Mouse (Mus musculus) kidney, embryonic 16.5 days (tissue): ENCODE measurements at regions not wholly inside any gene's neighbourhood (a gene's known extent, or its start where the extent isn't known, plus 50 kb on each side); places are given as distances from the start of the nearest gene placed in this dataset.

Experiments used
- ATAC-seq: fragments of 200-750 bp; cut with Nextera tagmentation; 2 replicates; pipeline ENCODE4 v1.8.0; 2017; ENCODE audit warnings: moderate TSS enrichment; ENCODE audit not compliant: low FRiP score, low TSS enrichment
- H3K27ac ChIP-seq: fragments of 300-500 bp; sonication (generic); 2 replicates; pipeline ENCODE4 v1.5.1; 2014; ENCODE audit warnings: low read length
- H3K27me3 ChIP-seq: fragments of 300-500 bp; sonication (generic); 2 replicates; pipeline ENCODE4 v1.6.1; 2014; ENCODE audit warnings: low read length, control low read depth, mixed read lengths; ENCODE audit not compliant: insufficient read depth
- H3K36me3 ChIP-seq: fragments of 300-500 bp; sonication (generic); 2 replicates; pipeline ENCODE4 v1.6.1; 2014; ENCODE audit warnings: low read length, control low read depth, mixed read lengths; ENCODE audit not compliant: insufficient read depth
- H3K4me1 ChIP-seq: fragments of 300-500 bp; sonication (generic); 2 replicates; pipeline ENCODE4 v1.6.1; 2014; ENCODE audit warnings: low read length, control low read depth, mixed read lengths; ENCODE audit not compliant: insufficient read depth
- H3K4me2 ChIP-seq: fragments of 300-500 bp; sonication (generic); replicated peaks from 2 replicates; pipeline ENCODE4 v1.6.1; 2014; ENCODE audit warnings: low read depth, low read length
- H3K4me3 ChIP-seq: fragments of 300-500 bp; sonication (generic); 2 replicates; pipeline ENCODE4 v1.5.1; 2014; ENCODE audit warnings: mild to moderate bottlenecking, low read length
- H3K9ac ChIP-seq: fragments of 300-500 bp; sonication (generic); replicated peaks from 2 replicates; pipeline ENCODE4 v1.6.1; 2014; ENCODE audit warnings: low read length
- H3K9me3 ChIP-seq: fragments of 300-500 bp; sonication (generic); 2 replicates; pipeline ENCODE4 v1.6.1; 2016; ENCODE audit warnings: low read length, control low read depth
- WGBS: fragments of 180-500 bp; shearing (Covaris S2); extraction: QIAGEN DNeasy Blood & Tissue Kit; methylation state at CpG from one replicate; pipeline ENCODE4 v1.1.7; 2014; 5-methylcytosine and 5-hydroxymethylcytosine counted together

DNA sequence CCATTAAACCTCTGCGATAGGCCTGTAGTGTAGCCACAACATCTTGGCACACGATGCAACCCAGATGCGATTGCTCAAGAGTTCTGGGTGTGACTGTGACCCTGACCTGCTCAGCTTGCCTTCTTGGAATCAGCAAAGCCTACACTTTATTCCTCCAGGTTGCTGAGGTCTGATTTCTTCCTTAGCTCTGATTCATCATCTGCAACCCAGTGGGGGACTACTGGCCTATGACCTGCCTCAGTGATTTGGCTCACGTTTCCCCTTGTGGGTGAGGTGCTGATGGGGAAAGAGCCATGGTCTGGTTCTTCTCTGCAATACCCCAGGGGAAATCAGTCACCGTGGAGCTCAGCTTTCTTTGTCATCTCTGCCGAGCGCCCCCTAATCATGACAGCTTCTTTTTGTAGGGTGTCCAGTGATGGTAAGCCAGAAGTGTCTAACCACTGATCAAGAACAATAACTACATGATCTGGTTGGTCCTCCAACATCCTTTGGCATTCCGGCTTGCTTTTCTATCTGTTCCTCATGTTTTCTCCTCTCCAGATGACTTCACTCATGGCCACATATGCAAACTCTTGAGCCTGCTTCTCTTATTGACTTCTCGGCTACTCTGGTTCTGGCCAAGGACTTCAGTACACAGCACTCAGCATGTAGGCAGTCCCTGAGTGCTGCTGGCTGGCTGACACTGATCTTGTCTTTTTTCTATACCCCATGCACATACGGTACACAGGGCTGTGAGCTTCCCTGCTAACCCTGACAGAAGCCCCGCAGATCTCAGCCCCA is 163.0 kb downstream of the Gm45692 start:
- no peaks in the 10 kb centered on the region for H3K27me3 ChIP-seq
- WGBS: 70% methylated on average over 11 of the region's 11 CpGs
- no peak overlapping the region for H3K9ac ChIP-seq
- no peaks in the 10 kb centered on the region for H3K36me3 ChIP-seq
- no peak overlapping the region for H3K4me3 ChIP-seq
- H3K4me1 ChIP-seq: peaks cover 5% of the 10 kb centered on the region; the same call in 1 of the 2 replicates
- H3K27ac ChIP-seq: no peak overlapping the region
- no peak overlapping the region for H3K4me2 ChIP-seq
- H3K9me3 ChIP-seq: peaks cover 5% of the 10 kb centered on the region; the same call in 1 of the 2 replicates
- ATAC-seq: no peak

DNA sequence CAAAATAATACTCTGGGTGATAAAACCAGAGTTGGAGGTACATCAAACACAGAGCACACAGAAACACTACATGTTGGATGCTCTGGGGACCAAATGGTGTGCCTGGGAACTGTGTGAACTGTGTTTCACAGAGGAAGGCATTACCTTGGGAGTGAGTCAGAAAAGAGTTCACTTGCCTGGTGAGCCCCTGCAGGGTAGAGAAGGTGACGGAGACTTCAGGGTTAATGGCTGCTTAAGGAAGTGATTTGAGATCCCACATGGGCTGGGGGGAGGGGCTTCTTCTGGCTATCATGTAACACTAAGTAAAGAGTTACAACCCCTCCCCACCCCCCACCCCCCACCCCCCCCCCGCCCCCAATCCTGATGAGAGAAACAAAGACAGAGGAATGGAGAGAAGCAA is 164.6 kb downstream of the Gm45692 start:
- no peaks in the 10 kb centered on the region for H3K27me3 ChIP-seq
- no peak overlapping the region for H3K4me2 ChIP-seq
- H3K36me3 ChIP-seq: no peaks in the 10 kb centered on the region
- WGBS: 38% methylated on average over 2 of the region's 2 CpGs
- H3K27ac ChIP-seq: no peak overlapping the region
- H3K4me3 ChIP-seq: no peak overlapping the region
- peaks cover 5% of the 10 kb centered on the region; the same call in 1 of the 2 replicates for H3K9me3 ChIP-seq
- peaks cover 10% of the 10 kb centered on the region; the same call in 1 of the 2 replicates for H3K4me1 ChIP-seq
- no peak overlapping the region for H3K9ac ChIP-seq
- no peak for ATAC-seq

- ATAC-seq: peak; percentile 27
- Histone ChIP-seq H3K4me3 (no peak overlapping the region), H3K27ac (no peak overlapping the region), H3K9me3 (peaks cover 5% of the 10 kb centered on the region; the same call in 1 of the 2 replicates), H3K4me1 (peaks cover 10% of the 10 kb centered on the region; the same call in 1 of the 2 replicates), H3K36me3 (no peaks in the 10 kb centered on the region), H3K9ac (no peak overlapping the region), H3K27me3 (no peaks in the 10 kb centered on the region), H3K4me2 (no peak overlapping the region)
- 24% methylated on average over 6 of the region's 6 CpGs for WGBS
These were observed 168.3 kb downstream of the Gm45692 start for GRCm38 (mm10) chr8:26287665-26288064.

DNA sequence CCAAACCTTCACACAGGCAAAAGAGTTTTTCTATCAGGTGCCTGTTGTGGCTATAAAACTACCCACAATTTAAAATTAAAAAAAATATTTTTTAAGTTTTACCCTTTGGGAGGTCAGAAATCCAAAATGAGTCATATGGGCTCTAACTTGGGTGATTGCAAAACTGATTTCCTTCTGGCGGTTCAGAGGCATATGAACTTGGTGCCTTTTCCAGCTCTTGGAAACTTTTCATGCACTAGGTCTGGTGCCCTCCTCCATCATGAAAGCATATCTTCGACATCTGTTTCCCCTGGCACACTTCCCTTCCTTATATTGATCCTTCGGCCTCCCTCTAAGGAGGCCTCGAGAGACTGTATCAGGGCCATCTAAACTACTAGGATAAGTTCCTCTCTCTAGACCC is 168.8 kb downstream of the Gm45692 start:
- WGBS: 79% methylated on average over 4 of the region's 4 CpGs
- Histone ChIP-seq H3K9me3 (peaks cover 5% of the 10 kb centered on the region; the same call in 1 of the 2 replicates), H3K36me3 (no peaks in the 10 kb centered on the region), H3K27ac (no peak overlapping the region), H3K4me3 (no peak overlapping the region), H3K9ac (no peak overlapping the region), H3K4me2 (no peak overlapping the region), H3K4me1 (peaks cover 10% of the 10 kb centered on the region; the same call in 1 of the 2 replicates), H3K27me3 (no peaks in the 10 kb centered on the region)
- no peak for ATAC-seq

GRCm38 (mm10) chr8:26298066-26298804 is 178.9 kb downstream of the Gm45692 start:
- WGBS: 88% methylated on average over 10 of the region's 10 CpGs
- peaks cover 11% of the 10 kb centered on the region for H3K4me1 ChIP-seq
- no peaks in the 10 kb centered on the region for H3K36me3 ChIP-seq
- ATAC-seq: no peak
- H3K4me3 ChIP-seq: no peak overlapping the region
- H3K4me2 ChIP-seq: no peak overlapping the region
- no peaks in the 10 kb centered on the region for H3K27me3 ChIP-seq
- no peak overlapping the region for H3K9ac ChIP-seq
- H3K27ac ChIP-seq: no peak overlapping the region
- H3K9me3 ChIP-seq: no peaks in the 10 kb centered on the region

DNA sequence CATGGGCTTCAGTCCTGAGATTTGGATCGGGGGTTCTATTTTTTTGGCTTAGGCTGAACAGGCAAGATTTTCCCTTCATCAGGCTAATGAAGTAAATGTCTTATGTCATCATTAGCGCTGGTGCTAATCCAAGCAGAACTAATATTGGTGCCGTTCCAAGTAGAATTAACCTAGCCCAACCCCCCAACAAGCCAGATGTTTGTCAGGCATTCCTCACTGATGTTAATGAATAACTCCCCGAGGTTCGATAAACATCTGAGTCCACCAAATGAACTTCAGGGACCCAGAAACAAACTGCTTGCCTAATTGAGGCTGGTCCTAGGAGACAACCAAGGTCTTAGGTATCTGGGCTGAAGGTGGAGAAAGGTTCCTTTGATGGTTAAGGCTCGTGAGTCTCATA is 180.9 kb downstream of the Gm45692 start:
- H3K9me3 ChIP-seq: no peaks in the 10 kb centered on the region
- no peak overlapping the region for H3K4me3 ChIP-seq
- H3K27me3 ChIP-seq: no peaks in the 10 kb centered on the region; the same call in 1 of the 2 replicates
- H3K27ac ChIP-seq: no peak overlapping the region
- no peaks in the 10 kb centered on the region for H3K36me3 ChIP-seq
- H3K9ac ChIP-seq: no peak overlapping the region
- 27% methylated on average over 6 of the region's 6 CpGs for WGBS
- no peak; the same call in 1 of the 2 replicates for ATAC-seq
- peaks cover 19% of the 10 kb centered on the region for H3K4me1 ChIP-seq
- H3K4me2 ChIP-seq: 0 out of 2 replicates have a peak overlapping the region, but pooled peaks have one; percentile 4

DNA sequence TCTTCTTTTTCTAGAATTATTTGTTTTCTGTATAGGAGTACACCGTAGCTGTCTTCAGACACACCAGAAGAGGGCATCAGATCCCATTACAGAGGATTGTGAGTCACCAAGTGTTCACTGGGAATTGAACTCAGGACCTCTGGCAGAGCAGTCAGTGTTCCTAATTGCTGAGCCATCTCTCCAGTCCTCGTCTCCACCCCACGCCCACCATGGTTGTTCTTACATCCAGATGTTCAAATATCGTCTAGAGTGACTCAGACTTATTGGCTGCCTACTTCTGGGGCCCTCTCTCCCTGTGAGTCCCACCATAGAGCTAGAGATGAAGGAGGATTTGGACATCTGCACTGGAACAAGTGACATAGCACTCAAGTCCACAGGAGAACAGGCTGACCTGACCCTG is 182.6 kb downstream of the Gm45692 start:
- Histone ChIP-seq H3K9ac (no peak overlapping the region), H3K9me3 (no peaks in the 10 kb centered on the region), H3K27ac (no peak overlapping the region), H3K27me3 (peaks cover 2% of the 10 kb centered on the region; the same call in 1 of the 2 replicates), H3K36me3 (no peaks in the 10 kb centered on the region), H3K4me3 (no peak overlapping the region), H3K4me1 (peaks cover 25% of the 10 kb centered on the region), H3K4me2 (no peak overlapping the region)
- WGBS: 90% methylated on average over 4 of the region's 4 CpGs
- no peak for ATAC-seq

DNA sequence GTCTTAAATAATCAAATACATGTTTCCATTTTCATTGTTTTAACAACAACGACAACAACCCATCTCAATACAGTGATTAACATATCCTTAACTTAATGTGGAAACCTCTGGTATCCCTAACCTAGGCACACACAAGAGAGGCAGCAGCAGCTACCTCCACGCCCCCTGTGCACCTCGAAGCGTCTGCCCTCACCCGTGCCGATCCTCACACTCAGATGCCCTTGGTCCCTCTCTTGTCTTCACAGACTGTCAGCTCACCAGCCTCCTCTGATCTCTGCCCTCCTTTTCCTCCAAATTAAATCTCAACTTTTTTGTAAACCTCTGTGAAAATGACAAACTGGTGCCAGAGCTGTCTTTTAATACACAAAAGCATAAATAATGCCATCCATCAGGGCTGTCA is 185.2 kb downstream of the Gm45692 start:
- H3K36me3 ChIP-seq: no peaks in the 10 kb centered on the region
- no peaks in the 10 kb centered on the region for H3K9me3 ChIP-seq
- 0 out of 2 replicates have a peak, but pooled peaks have one; percentile 19 for ATAC-seq
- no peak overlapping the region for H3K4me2 ChIP-seq
- no peak overlapping the region for H3K4me3 ChIP-seq
- H3K27ac ChIP-seq: no peak overlapping the region
- WGBS: 57% methylated on average over 6 of the region's 6 CpGs
- H3K4me1 ChIP-seq: peaks cover 31% of the 10 kb centered on the region
- peaks cover 3% of the 10 kb centered on the region; the same call in 1 of the 2 replicates for H3K27me3 ChIP-seq
- H3K9ac ChIP-seq: no peak overlapping the region

DNA sequence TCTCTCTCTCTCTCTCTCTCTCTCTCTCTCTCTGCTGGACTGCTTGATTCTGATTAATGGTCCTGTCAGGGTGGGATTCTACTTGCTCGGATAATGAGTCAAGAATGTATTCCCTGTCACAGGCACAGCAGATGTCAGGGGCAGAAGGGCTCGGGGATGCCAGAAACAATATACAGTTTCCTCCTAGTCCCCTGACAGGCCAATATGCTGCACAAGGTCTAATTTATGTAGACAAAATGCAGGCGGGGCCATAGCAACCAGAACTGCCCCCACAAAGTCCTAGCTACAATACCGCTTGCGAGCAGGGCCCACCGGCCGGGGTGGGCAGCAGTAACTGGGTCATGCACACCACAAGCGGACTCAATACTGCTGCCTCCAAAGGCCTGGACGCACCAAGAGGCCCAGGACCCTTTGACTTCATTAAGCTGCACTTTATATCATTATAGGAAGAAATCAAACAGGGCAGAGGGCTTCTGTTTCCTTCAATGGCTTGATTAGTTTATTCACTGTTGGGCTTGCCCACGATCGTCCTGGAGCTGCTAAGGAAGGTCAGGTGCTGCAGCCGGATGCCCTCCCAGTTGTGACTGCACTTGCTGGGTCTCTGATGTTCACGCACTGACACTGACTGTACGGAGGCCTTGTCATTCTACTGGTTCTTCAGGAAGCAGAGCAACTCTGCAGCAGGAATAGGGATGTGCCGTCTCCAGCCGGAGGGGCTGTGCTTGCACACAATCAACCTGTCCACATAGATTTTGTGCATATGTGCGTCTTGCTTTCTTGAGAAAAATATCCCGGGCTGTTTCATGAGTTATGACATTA is 185.9 kb downstream of the Gm45692 start:
- Histone ChIP-seq H3K36me3 (no peaks in the 10 kb centered on the region), H3K9me3 (no peaks in the 10 kb centered on the region), H3K4me3 (no peak overlapping the region), H3K9ac (no peak overlapping the region; the same call in 1 of the 2 replicates), H3K4me2 (0 out of 2 replicates have a peak overlapping the region, but pooled peaks have one; percentile 18), H3K27me3 (peaks cover 3% of the 10 kb centered on the region; the same call in 1 of the 2 replicates), H3K27ac (peak overlapping the region; percentile 35), H3K4me1 (peaks cover 27% of the 10 kb centered on the region)
- WGBS: 21% methylated on average over 18 of the region's 18 CpGs
- ATAC-seq: peak; percentile 90
